Comparison of ENCODE assay signal across 9 mouse cellular contexts in genomic region chr2:27038596-27038995, GRCm38 (mm10). TPM values are rescaled to one million over a fixed set of nuclear protein-coding genes. Genes with fewer than 3 reads are reported as not detected.
DNase-seq lines count a peak whose midpoint lies in the region; ATAC-seq and TF ChIP-seq lines count a peak whose summit lies in the region.
"Had no signal": no experiment of that assay in that cellular context is flagged by ENCODE, and none has a peak within 500 bp of the region (broad histone marks: within the 10 kb centered on the region; RNA-seq: fewer than 3 reads in every experiment).

No protein-coding gene starts in this region.

- in situ Hi-C loops in ES-E14 (cut with MboI; ENCODE audit: low sequenced_read_pairs in 2 of 2, unreplicated experiment in 2 of 2) = no loop called here

- no peak overlapping the region for H3K9ac ChIP-seq in ES-E14 (ENCODE audit: insufficient read depth, low read depth, low read length, poor library complexity, severe bottlenecking)

- peak; percentile 80 to 82 for DNase-seq in B cell, adult 2 months
- peak; percentile 65 for DNase-seq in ES-E14 (ENCODE audit: low read depth, low spot score)
- DNase-seq in cerebellum, adult 8-10 months = peak; percentile 77
- DNase-seq in kidney, postnatal 10 days = peak; percentile 89
- peak; percentile 87 for DNase-seq in lung, postnatal 14 days
- DNase-seq in right cerebral cortex, adult 2 months (ENCODE audit: low spot score in 2 of 2) = peak; percentile 73 to 85

- no peak overlapping the region for H3K27ac ChIP-seq in ES-E14 (ENCODE audit: insufficient read depth, low read depth, low read length, poor library complexity, severe bottlenecking)

- peaks cover 0 to 2% of the 10 kb centered on the region in 2 experiments; a peak in 1 of 4 replicates for H3K4me1 ChIP-seq in ES-E14 (ENCODE audit: control insufficient read depth in 2 of 2, insufficient read depth in 2 of 2, low read length in 2 of 2, poor library complexity in 1 of 2)

- H3K4me3 ChIP-seq in ES-E14 (ENCODE audit: insufficient read depth in 1 of 2, low read depth in 1 of 2, low read length in 2 of 2, poor library complexity in 1 of 2, severe bottlenecking in 1 of 2) = no peak overlapping the region

- no peaks in the 10 kb centered on the region for H3K9me3 ChIP-seq in ES-E14 (ENCODE audit: control insufficient read depth, insufficient read depth, low read depth, low read length)

- H3K36me3 ChIP-seq in ES-E14 (ENCODE audit: control insufficient read depth, insufficient read depth, low read length, poor library complexity, severe bottlenecking) = no peaks in the 10 kb centered on the region

- ATAC-seq in frontal cortex, adult (ENCODE audit: low TSS enrichment) = 0 out of 2 replicates have a peak, but pooled peaks have one; percentile 38
- no peak for ATAC-seq in erythroid progenitor cell, adult 5-6 weeks (replicated peaks; ENCODE audit: low FRiP score, poor library complexity, severe bottlenecking)

TF ChIP-seq in ES-E14, 5 proteins besides CTCF, POLR2A, EP300 and RAD21:
- TF ChIP-seq ZNF384 (IDR thresholded peaks at IDR 0.05; ENCODE audit: low read depth, low read length) (peak; percentile 96), ZC3H11A (IDR thresholded peaks at IDR 0.05; ENCODE audit: borderline replicate concordance, low read depth, low read length) (peak; percentile 81; the same call in 1 of the 2 replicates), CHD2 (IDR thresholded peaks at IDR 0.05; ENCODE audit: low read depth, low read length) (no peak)

RNA-seq across cellular contexts. Expression of gene Slc2a6, which starts 10.8 kb away (rescaled TPM):
- 1.2 and 2.4 TPM in 2 replicates for total RNA-seq in ES-E14 (2012; rRNA removed)
- 1.4 TPM in 1 of 2 replicates, not detected in the other for total RNA-seq in erythroid progenitor cell, adult 5-6 weeks (2015; ENCODE audit: low replicate concordance)
- 0.68 and 2.2 TPM in 2 replicates for total RNA-seq in erythroid progenitor cell, adult 5-6 weeks (2017; ENCODE audit: low replicate concordance)
- total RNA-seq: gastrocnemius, postnatal 36 days had no signal

RNA-seq across cellular contexts. Expression of gene Cacfd1, which starts 28.9 kb away (rescaled TPM):
- total RNA-seq in ES-E14 (2012; rRNA removed) = 9.2 and 11.6 TPM in 2 replicates
- 4.0 and 6.7 TPM in 2 replicates for total RNA-seq in erythroid progenitor cell, adult 5-6 weeks (2015; ENCODE audit: low replicate concordance)
- 1.1 and 2.1 TPM in 2 replicates for total RNA-seq in erythroid progenitor cell, adult 5-6 weeks (2017; ENCODE audit: low replicate concordance)

RNA-seq across cellular contexts. Expression of gene Mymk, which starts 33.4 kb away (rescaled TPM):
- not detected in 2 replicates for total RNA-seq in ES-E14 (2012; rRNA removed)
- not detected in 2 replicates for total RNA-seq in erythroid progenitor cell, adult 5-6 weeks (2015; ENCODE audit: low replicate concordance)
- not detected in 2 replicates for total RNA-seq in erythroid progenitor cell, adult 5-6 weeks (2017; ENCODE audit: low replicate concordance)

RNA-seq across cellular contexts. Expression of gene Adamtsl2, which starts 40.6 kb away (rescaled TPM):
- total RNA-seq in ES-E14 (2012; rRNA removed) = 0.36 TPM in 1 of 2 replicates, not detected in the other
- not detected in 2 replicates for total RNA-seq in erythroid progenitor cell, adult 5-6 weeks (2015; ENCODE audit: low replicate concordance)
- not detected in 2 replicates for total RNA-seq in erythroid progenitor cell, adult 5-6 weeks (2017; ENCODE audit: low replicate concordance)
